Mouse (Mus musculus): ENCODE measurements around the gene Mllt3. TPM values are rescaled to one million over a fixed set of nuclear protein-coding genes. Genes with fewer than 3 reads are reported as not detected.

Mllt3 gene
- 108 and 110 TPM in 2 replicates for polyA plus RNA-seq (2015; fragmentation: Nextera tagmentation; extraction: Ambion mirVana)

DNA sequence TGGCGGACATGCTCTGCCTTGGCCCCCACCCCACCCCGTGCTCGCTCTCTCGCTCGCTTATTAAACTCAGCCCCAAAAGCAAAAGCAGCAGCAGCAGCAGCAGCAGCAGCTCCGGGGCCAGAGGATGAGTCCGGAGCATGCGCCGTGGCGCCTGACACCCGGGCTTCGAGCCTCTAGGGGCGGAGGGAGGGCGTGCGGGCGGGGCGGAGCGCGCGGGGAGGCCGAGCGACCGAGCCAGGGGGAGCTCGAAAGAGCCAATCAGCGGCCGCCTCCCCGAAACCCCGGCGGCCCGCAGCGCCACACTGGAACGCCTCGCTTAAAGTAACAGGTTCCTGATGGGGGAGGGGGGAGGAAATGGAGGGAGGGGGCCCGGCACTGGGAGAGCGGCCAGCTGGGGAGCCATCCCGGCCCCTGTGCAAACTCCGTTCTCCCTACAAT, at the start of gene Mllt3:
Gene Mllt3, minus strand, starts transcription at position 149 of the 438 bp plus-strand sequence.
- Histone ChIP-seq H3K27ac (peak within 1 kb of the TSS; percentile 98), H3K36me3 (no peaks in the 10 kb centered on the region; the same call in 1 of the 2 replicates), H3K9ac (peak within 1 kb of the TSS; percentile 96), H3K4me1 (replicated peaks) (peaks cover 39% of the 10 kb centered on the region), H3K4me2 (peak within 1 kb of the TSS; percentile 62), H3K9me3 (no peaks in the 10 kb centered on the region), H3K4me3 (peak within 1 kb of the TSS; percentile 84), H3K27me3 (peaks cover 12% of the 10 kb centered on the region)
- WGBS = under 1% methylated on average over 37 of the region's 37 CpGs
- ATAC-seq (ENCODE audit: low FRiP score) = peak; percentile 92

DNA sequence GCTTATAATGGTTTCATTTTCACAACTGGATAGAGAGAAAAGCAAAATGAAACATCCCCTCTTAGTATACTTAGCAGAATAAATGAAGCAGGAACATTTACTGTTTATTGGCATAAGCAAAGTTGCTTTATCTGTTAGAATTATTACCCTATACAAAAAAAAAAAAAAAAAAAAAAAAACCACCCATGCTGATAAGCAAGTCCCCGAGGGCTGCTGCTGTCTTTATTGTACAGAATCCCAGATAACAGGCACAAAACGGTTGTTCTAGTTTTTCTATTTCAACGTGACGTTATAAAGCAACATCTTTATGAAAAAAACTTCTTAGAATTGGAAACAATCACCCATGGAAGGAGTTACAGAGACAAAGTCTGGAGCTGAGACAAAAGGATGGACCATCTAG, 49.2 kb upstream of the Mllt3 start:
- H3K9ac ChIP-seq = no peak overlapping the region
- no peaks in the 10 kb centered on the region for H3K9me3 ChIP-seq
- H3K27ac ChIP-seq = no peak overlapping the region
- no peaks in the 10 kb centered on the region for H3K4me1 ChIP-seq (replicated peaks)
- no peaks in the 10 kb centered on the region for H3K36me3 ChIP-seq
- WGBS = 87% methylated on average over 4 of the region's 4 CpGs
- no peak overlapping the region for H3K4me2 ChIP-seq
- H3K27me3 ChIP-seq = no peaks in the 10 kb centered on the region
- no peak for ATAC-seq (ENCODE audit: low FRiP score)
- no peak overlapping the region for H3K4me3 ChIP-seq

DNA sequence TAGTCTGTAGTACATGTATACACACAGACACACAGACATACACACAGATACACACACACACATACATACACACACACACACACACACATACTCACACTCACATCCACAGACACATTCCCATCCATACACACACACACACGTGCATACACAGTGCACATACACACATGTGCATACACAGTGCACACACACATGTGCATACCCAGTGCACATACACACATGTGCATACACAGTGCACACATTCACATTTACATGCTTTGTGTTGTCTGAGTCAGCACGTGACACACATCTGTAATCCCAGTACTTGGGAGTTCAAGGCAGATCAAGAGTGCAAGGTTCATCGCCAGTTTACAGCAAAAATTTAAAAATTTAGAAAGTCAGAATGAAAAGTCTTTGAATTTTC, 48.7 kb upstream of the Mllt3 start:
- WGBS = 92% methylated on average over 3 of the region's 3 CpGs

DNA sequence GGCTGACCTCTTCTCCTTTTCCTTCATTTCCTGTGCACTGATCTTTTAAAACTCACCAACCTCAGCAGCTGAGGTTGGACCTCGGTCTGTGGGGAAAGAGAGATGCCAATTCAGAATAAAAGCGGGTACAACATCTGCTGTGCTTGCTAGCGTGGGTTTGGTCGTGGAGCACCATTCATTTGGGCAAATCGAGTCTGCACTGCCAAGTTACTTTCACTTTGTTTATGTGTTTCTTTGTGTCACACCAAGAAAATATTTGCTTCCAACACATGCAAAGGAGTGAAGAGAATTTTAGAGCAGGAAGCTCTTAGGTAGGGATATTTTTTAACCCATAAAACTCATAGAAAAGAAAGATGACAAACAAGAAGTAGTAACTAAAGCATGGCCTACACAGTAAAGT, 48.3 kb upstream of the Mllt3 start:
- no peaks in the 10 kb centered on the region for H3K27me3 ChIP-seq
- 74% methylated on average over 5 of the region's 5 CpGs for WGBS
- no peaks in the 10 kb centered on the region for H3K36me3 ChIP-seq
- H3K4me3 ChIP-seq = no peak overlapping the region
- no peak for ATAC-seq (ENCODE audit: low FRiP score)
- H3K9me3 ChIP-seq = no peaks in the 10 kb centered on the region
- no peaks in the 10 kb centered on the region for H3K4me1 ChIP-seq (replicated peaks)
- no peak overlapping the region for H3K4me2 ChIP-seq
- no peak overlapping the region for H3K9ac ChIP-seq
- no peak overlapping the region for H3K27ac ChIP-seq

More for the DNA sequence above, 48.7 kb upstream of the Mllt3 start:
- H3K4me2 ChIP-seq = no peak overlapping the region
- no peaks in the 10 kb centered on the region for H3K27me3 ChIP-seq
- H3K4me3 ChIP-seq = no peak overlapping the region
- H3K36me3 ChIP-seq = no peaks in the 10 kb centered on the region
- H3K4me1 ChIP-seq (replicated peaks) = no peaks in the 10 kb centered on the region
- no peak for ATAC-seq (ENCODE audit: low FRiP score)
- no peak overlapping the region for H3K27ac ChIP-seq
- no peaks in the 10 kb centered on the region for H3K9me3 ChIP-seq
- H3K9ac ChIP-seq = no peak overlapping the region

DNA sequence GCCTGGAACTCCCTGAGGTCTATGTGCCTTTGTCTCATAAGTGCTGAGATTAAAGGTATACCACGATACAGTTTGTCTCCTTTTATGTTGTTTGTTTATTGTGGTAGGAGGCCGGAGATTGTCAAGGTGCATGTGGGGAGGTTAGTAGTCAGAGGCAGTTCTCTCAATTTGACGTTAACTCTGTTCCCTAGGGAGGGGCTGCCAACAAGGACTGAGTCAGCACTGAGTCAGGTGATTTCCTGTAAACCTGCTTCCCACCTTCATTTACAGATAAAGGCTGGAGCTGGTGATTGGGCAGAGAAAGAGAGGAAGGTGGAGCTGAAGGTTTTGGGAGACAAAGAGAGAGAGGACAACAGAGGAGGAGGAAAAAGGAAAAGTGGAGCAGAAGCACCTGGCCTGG, 45.8 kb upstream of the Mllt3 start:
- H3K27ac ChIP-seq = no peak overlapping the region
- no peaks in the 10 kb centered on the region for H3K27me3 ChIP-seq
- no peak overlapping the region for H3K4me3 ChIP-seq
- 74% methylated on average over 3 of the region's 3 CpGs for whole genome bisulfite sequencing
- no peak overlapping the region for H3K9ac ChIP-seq
- no peaks in the 10 kb centered on the region for H3K9me3 ChIP-seq
- no peak overlapping the region for H3K4me2 ChIP-seq
- no peak for ATAC-seq (ENCODE audit: low FRiP score)
- H3K36me3 ChIP-seq = no peaks in the 10 kb centered on the region
- no peaks in the 10 kb centered on the region for H3K4me1 ChIP-seq (replicated peaks)

DNA sequence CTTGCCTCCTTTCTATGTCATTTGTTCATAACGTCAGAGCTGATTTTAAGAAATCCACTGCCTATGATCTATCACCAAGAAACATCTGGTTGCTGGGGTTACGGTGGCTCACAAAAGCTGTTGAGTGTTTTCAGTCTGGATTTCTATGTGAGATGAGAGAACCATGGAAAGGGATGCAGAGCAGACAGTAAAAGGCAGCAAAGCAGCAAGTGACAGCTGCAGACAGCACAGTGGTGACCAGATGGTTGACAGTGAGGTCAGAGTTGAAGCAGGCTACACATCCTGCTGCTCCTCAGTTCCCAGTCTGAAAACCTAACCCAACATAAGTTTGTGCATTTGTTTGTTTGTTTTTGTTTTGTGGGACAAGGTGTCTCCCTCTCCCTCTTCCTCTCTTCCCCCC, 42.2 kb upstream of the Mllt3 start:
- H3K9ac ChIP-seq = no peak overlapping the region
- no peaks in the 10 kb centered on the region for H3K4me1 ChIP-seq (replicated peaks)
- H3K4me3 ChIP-seq = no peak overlapping the region
- no peaks in the 10 kb centered on the region for H3K9me3 ChIP-seq
- no peak overlapping the region for H3K27ac ChIP-seq
- H3K36me3 ChIP-seq = no peaks in the 10 kb centered on the region
- ATAC-seq (ENCODE audit: low FRiP score) = no peak
- WGBS = 72% methylated on average over 2 of the region's 2 CpGs
- H3K4me2 ChIP-seq = no peak overlapping the region
- no peaks in the 10 kb centered on the region for H3K27me3 ChIP-seq

DNA sequence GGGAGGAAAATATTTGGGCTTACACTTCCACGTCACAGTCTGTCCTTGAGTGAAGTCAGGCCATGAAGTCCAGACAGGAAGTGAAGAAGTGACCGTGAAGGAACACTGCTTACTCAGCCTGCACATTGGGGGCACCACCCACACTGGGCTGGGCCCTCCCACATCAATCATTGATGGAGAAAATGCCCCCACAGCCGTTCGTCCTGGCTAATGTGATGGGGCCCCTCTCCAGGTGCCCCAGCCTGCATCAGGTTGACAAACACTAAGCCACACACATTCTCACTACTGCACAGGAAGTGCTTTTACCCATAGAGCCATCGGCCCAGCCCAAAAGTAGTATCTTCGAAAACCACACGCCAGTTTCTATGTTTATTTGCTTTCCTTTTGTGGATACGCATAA, 13.1 kb upstream of the Mllt3 start:
- 0 out of 2 replicates have a peak, but pooled peaks cover 6% of the 10 kb centered on the region for H3K9me3 ChIP-seq
- H3K4me2 ChIP-seq = no peak overlapping the region
- H3K27ac ChIP-seq = no peak overlapping the region
- H3K4me1 ChIP-seq (replicated peaks) = no peaks in the 10 kb centered on the region
- no peaks in the 10 kb centered on the region for H3K27me3 ChIP-seq
- H3K4me3 ChIP-seq = no peak overlapping the region
- no peak for ATAC-seq (ENCODE audit: low FRiP score)
- H3K36me3 ChIP-seq = no peaks in the 10 kb centered on the region
- 77% methylated on average over 8 of the region's 8 CpGs for WGBS
- no peak overlapping the region for H3K9ac ChIP-seq

DNA sequence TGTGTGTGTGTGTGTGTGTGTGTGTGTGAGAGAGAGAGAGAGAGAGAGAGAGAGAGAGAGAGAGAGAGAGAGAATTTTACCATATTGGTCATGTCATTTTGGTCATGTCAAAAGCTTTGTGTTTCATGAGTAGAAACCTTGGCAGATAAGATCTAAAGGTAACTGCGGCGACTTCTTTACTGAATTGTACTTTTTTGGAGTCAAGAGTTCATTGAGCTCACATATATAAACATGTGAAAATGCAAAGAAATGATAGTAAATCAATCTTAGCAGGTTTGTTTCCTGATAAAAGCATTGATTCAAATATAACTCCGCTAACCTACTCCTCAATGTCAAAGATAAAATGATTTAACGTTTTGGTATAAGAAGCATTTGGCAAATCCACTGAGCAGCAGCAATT, 12.0 kb upstream of the Mllt3 start:
- Histone ChIP-seq H3K4me1 (replicated peaks) (no peaks in the 10 kb centered on the region), H3K27ac (no peak overlapping the region), H3K9ac (no peak overlapping the region), H3K4me2 (no peak overlapping the region), H3K4me3 (no peak overlapping the region), H3K27me3 (no peaks in the 10 kb centered on the region), H3K36me3 (no peaks in the 10 kb centered on the region), H3K9me3 (0 out of 2 replicates have a peak, but pooled peaks cover 6% of the 10 kb centered on the region)
- 90% methylated on average over 4 of the region's 4 CpGs for WGBS
- no peak for ATAC-seq (ENCODE audit: low FRiP score)

DNA sequence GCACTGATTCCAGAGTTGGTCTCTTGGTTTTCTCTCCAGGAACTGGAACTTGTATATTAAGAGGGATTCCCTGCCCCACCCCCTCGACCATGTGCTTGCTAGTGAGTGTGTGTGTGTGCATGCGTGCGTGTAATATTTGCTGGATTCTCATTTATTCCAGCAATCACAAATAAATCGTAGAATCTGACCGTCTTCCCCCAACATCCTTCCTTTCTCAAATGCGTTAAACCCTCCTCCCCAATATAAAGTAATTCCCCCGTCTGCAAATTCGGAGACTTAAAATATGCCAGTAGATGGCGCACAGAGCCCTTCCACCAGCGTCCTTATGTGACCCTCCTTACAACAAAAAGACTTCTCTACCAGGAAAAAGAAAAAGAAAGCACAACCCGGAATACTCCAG, 2.2 kb upstream of the Mllt3 start:
- Histone ChIP-seq H3K36me3 (no peaks in the 10 kb centered on the region), H3K27ac (no peak overlapping the region), H3K27me3 (peaks cover 12% of the 10 kb centered on the region), H3K4me2 (peak overlapping the region; percentile 62), H3K9ac (no peak overlapping the region), H3K4me1 (replicated peaks) (peaks cover 24% of the 10 kb centered on the region), H3K4me3 (peak overlapping the region; percentile 16; the same call in 1 of the 2 replicates), H3K9me3 (no peaks in the 10 kb centered on the region)
- 1% methylated on average over 11 of the region's 11 CpGs for WGBS
- ATAC-seq (ENCODE audit: low FRiP score) = no peak

DNA sequence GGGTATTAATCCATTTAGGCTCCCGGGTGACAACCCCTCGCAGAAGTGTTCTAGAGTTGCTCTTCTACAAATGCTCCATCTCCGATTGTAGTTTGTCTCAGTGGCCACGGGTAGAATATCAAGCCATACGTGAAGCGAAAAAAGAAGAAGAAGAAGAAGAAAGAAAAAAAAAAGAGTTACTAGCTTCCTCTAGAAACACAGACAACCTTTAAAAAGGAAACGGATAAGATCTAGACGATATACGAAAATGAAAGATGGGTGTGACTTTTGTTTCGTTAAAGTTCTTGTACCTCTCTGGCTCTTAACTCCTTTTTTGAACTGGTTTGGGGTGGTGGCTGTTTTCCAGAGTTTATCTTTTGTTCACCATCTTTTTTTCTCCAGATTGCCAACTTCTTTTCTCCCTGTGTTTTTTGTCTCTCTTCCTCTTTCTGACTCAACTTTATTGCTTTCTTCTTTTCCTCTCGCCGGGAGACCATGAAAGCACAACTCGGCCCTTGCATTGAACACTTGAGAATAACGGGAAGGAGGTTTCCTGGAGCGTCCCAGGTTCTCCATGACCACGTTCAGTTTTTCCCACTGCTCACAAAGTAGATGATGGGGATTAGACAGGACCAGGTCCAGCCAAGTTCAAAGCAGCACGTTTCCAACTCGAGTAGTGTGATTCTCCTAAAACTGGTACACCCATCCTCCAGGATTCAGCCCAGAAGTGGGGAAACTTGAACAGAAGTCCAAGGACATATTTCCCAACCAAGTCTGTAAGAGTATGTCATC, 1.4 kb upstream of the Mllt3 start:
- no peaks in the 10 kb centered on the region for H3K9me3 ChIP-seq
- peaks cover 28% of the 10 kb centered on the region for H3K4me1 ChIP-seq (replicated peaks)
- H3K4me3 ChIP-seq = peak overlapping the region; percentile 84
- H3K27ac ChIP-seq = no peak overlapping the region
- no peaks in the 10 kb centered on the region for H3K36me3 ChIP-seq
- 1% methylated on average over 18 of the region's 18 CpGs for WGBS
- peak overlapping the region; percentile 62 for H3K4me2 ChIP-seq
- H3K27me3 ChIP-seq = peaks cover 12% of the 10 kb centered on the region
- ATAC-seq (ENCODE audit: low FRiP score) = no peak
- peak overlapping the region; percentile 96; the same call in 1 of the 2 replicates for H3K9ac ChIP-seq

DNA sequence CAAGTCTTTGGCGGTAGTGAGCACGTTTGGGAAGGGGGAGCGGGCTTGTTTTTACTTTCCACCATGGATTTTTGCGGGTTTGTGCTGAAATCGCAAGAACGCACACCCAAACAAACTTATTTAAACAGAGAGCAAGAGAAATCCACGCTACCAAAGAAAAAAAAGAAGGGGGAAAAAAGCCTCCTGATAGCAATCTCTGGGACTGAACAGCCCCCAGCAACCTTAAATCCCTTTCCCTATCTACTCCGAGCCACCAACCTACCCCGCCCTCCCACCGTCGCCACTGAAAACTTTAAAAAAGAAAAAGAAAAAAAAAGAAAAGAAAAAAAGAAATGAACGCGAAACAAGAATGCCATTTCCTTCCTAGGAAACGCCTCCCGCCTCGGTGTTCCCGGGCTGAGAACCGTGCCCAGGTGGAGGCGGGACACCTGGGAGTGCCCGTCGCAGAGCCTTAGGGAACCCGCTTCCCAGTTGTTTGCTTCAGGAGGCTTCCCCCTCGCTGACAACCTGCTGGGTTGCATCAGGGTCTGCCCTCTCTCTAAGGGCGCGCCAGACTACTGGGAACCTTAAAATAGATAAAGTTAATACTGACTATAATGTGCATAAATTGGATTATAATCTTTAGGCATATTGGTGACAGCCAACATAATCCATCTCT, 694 bp upstream of the Mllt3 start:
- peaks cover 36% of the 10 kb centered on the region for H3K4me1 ChIP-seq (replicated peaks)
- WGBS = under 1% methylated on average over 25 of the region's 25 CpGs
- H3K4me3 ChIP-seq = peak overlapping the region; percentile 84
- no peaks in the 10 kb centered on the region; the same call in 1 of the 2 replicates for H3K36me3 ChIP-seq
- no peak for ATAC-seq (ENCODE audit: low FRiP score)
- H3K27ac ChIP-seq = peak overlapping the region; percentile 98; the same call in 1 of the 2 replicates
- H3K27me3 ChIP-seq = peaks cover 12% of the 10 kb centered on the region
- H3K9ac ChIP-seq = peak overlapping the region; percentile 96
- no peaks in the 10 kb centered on the region for H3K9me3 ChIP-seq
- peak overlapping the region; percentile 62 for H3K4me2 ChIP-seq

DNA sequence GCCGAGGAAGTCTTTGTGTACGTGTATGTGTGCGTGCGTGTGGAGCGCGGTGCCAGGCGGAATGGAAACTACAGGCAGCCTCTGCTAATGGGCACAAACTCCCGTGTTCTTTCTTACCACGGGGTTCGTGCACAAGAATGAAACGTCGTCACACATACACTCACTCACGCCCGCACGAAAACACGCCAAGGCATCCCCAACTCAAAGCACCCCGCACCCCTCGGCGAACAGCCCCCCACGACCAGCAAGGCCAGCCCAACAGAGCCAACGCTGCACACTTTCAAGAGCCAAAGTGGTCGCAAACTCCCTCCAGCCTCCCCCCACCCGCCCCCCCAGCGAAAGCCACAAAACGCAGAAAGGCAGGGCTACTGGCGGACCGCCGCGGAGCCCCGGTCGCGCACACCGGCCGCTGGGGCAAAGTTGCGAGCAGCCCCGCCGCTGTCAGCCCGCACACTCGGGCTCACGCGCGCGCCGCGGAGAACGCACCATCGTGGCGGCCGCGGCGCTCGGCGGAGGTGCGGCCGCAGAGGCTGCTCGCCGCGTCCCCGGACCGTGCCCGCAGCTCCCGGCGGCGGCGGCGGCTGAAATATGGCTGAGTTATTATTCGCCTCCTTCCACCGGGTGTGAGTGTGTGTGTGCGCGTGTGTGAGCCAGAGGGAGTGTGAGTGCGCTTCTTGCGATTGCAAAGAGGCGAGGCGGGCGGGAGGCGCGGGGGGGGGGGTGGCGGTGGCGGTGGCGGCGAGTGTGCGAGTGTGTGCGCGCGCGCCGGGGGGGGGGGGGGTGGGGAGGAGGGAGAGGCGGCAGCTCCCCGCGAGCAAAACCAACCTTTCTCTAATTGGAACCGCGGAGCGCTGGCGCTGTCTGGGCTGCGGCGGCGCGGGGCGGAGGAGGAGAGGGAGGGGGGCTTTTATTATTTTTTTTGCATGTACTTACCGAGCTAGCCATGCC, 739 bp downstream of the Mllt3 start:
- peaks cover 47% of the 10 kb centered on the region for H3K4me1 ChIP-seq (replicated peaks)

More for the DNA sequence above, 739 bp downstream of the Mllt3 start:
- Histone ChIP-seq H3K4me2 (peak overlapping the region; percentile 62), H3K27ac (peak overlapping the region; percentile 98), H3K4me3 (peak overlapping the region; percentile 84), H3K36me3 (no peaks in the 10 kb centered on the region; the same call in 1 of the 2 replicates), H3K9me3 (no peaks in the 10 kb centered on the region), H3K9ac (peak overlapping the region; percentile 96), H3K27me3 (peaks cover 12% of the 10 kb centered on the region)
- ATAC-seq (ENCODE audit: low FRiP score) = peak; percentile 79
- under 1% methylated on average over 72 of the region's 100 CpGs for WGBS

Measured in hindbrain, embryonic 13.5 days (tissue).